Mouse (Mus musculus): ENCODE data around the gene Afg1l. TPM values are rescaled to one million over a fixed set of nuclear protein-coding genes. Genes with fewer than 3 reads are reported as not detected.

Gene Afg1l
- polyA plus RNA-seq (2015; fragmentation: Nextera tagmentation; extraction: Ambion mirVana), result 6.4 and 7.9 TPM in 2 replicates

GRCm38 (mm10) chr10:42478341-42478720 lies at the start of gene Afg1l:
Afg1l (minus strand) TSS chr10:42478565.
- peaks cover 11% of the 10 kb centered on the region for H3K4me1 ChIP-seq
- no peaks in the 10 kb centered on the region for H3K36me3 ChIP-seq
- peak within 1 kb of the TSS; percentile 89 for H3K27ac ChIP-seq (replicated peaks)
- peak within 1 kb of the TSS; percentile 62 for H3K4me3 ChIP-seq (replicated peaks)
- WGBS, result 0% methylated on average over 29 of the region's 29 CpGs
- no peaks in the 10 kb centered on the region for H3K9me3 ChIP-seq (replicated peaks)
- peak; percentile 96 for ATAC-seq (ENCODE audit: insufficient number of reproducible peaks, low FRiP score, low TSS enrichment, low read depth)
- H3K27me3 ChIP-seq, result no peaks in the 10 kb centered on the region
- peak within 1 kb of the TSS; percentile 75 for H3K9ac ChIP-seq
- H3K4me2 ChIP-seq (replicated peaks), result peak within 1 kb of the TSS; percentile 86

GRCm38 (mm10) chr10:42525682-42526081 lies 47.3 kb upstream of the Afg1l start:
- Histone ChIP-seq H3K4me1 (peaks cover 8% of the 10 kb centered on the region; the same call in 1 of the 2 replicates), H3K36me3 (peaks cover 38% of the 10 kb centered on the region), H3K27me3 (no peaks in the 10 kb centered on the region), H3K9me3 (replicated peaks) (no peaks in the 10 kb centered on the region), H3K4me2 (replicated peaks) (no peak overlapping the region), H3K4me3 (replicated peaks) (no peak overlapping the region), H3K27ac (replicated peaks) (no peak overlapping the region), H3K9ac (no peak overlapping the region)
- WGBS, result 93% methylated on average over 3 of the region's 3 CpGs
- no peak for ATAC-seq (ENCODE audit: insufficient number of reproducible peaks, low FRiP score, low TSS enrichment, low read depth)

- H3K4me3 ChIP-seq (replicated peaks), result no peak overlapping the region
- H3K9me3 ChIP-seq (replicated peaks), result no peaks in the 10 kb centered on the region
- peaks cover 28% of the 10 kb centered on the region; the same call in 1 of the 2 replicates for H3K36me3 ChIP-seq
- no peak overlapping the region for H3K4me2 ChIP-seq (replicated peaks)
- H3K9ac ChIP-seq, result no peak overlapping the region
- peak; percentile 71; the same call in 1 of the 2 replicates for ATAC-seq (ENCODE audit: insufficient number of reproducible peaks, low FRiP score, low TSS enrichment, low read depth)
- H3K4me1 ChIP-seq, result peaks cover 8% of the 10 kb centered on the region; the same call in 1 of the 2 replicates
- whole genome bisulfite sequencing, result 47% methylated on average over 11 of the region's 11 CpGs
- no peak overlapping the region for H3K27ac ChIP-seq (replicated peaks)
- no peaks in the 10 kb centered on the region for H3K27me3 ChIP-seq
Observed at GRCm38 (mm10) chr10:42523556-42524162, 45.3 kb upstream of the Afg1l start.

DNA sequence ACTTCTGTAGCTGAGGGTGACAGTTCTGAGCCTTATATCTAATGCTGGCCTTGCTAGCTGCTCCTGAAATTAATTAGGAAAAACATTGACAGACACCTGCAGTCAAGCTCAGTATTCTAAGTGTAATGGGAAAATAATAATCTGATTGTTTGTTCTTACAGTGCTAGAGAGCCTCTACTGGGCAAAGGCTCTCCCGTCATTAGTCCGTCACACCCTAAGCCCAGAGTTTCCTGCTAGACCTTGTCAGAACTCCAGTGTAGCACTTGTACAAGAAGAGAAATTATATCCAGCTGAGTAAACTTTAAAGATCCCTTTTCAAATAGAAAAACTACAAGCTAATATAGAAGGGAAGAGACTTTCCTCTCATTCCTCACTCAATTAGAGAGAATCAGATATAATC lies 44.5 kb upstream of the Afg1l start:
- 46% methylated on average over 2 of the region's 2 CpGs for WGBS
- no peak for ATAC-seq (ENCODE audit: insufficient number of reproducible peaks, low FRiP score, low TSS enrichment, low read depth)
- H3K27me3 ChIP-seq, result no peaks in the 10 kb centered on the region
- no peaks in the 10 kb centered on the region for H3K9me3 ChIP-seq (replicated peaks)
- peaks cover 8% of the 10 kb centered on the region; the same call in 1 of the 2 replicates for H3K4me1 ChIP-seq
- no peak overlapping the region for H3K27ac ChIP-seq (replicated peaks)
- no peak overlapping the region for H3K4me3 ChIP-seq (replicated peaks)
- H3K4me2 ChIP-seq (replicated peaks), result no peak overlapping the region
- peaks cover 23% of the 10 kb centered on the region; the same call in 1 of the 2 replicates for H3K36me3 ChIP-seq
- H3K9ac ChIP-seq, result no peak overlapping the region

GRCm38 (mm10) chr10:42521315-42521981 lies 43.1 kb upstream of the Afg1l start:
- H3K27ac ChIP-seq (replicated peaks), result no peak overlapping the region
- H3K4me3 ChIP-seq (replicated peaks), result no peak overlapping the region
- no peak for ATAC-seq (ENCODE audit: insufficient number of reproducible peaks, low FRiP score, low TSS enrichment, low read depth)
- no peak overlapping the region for H3K9ac ChIP-seq
- H3K36me3 ChIP-seq, result peaks cover 13% of the 10 kb centered on the region; the same call in 1 of the 2 replicates
- no peaks in the 10 kb centered on the region for H3K27me3 ChIP-seq
- no peak overlapping the region for H3K4me2 ChIP-seq (replicated peaks)
- 63% methylated on average over 5 of the region's 5 CpGs for WGBS
- H3K4me1 ChIP-seq, result peaks cover 8% of the 10 kb centered on the region; the same call in 1 of the 2 replicates
- no peaks in the 10 kb centered on the region for H3K9me3 ChIP-seq (replicated peaks)

DNA sequence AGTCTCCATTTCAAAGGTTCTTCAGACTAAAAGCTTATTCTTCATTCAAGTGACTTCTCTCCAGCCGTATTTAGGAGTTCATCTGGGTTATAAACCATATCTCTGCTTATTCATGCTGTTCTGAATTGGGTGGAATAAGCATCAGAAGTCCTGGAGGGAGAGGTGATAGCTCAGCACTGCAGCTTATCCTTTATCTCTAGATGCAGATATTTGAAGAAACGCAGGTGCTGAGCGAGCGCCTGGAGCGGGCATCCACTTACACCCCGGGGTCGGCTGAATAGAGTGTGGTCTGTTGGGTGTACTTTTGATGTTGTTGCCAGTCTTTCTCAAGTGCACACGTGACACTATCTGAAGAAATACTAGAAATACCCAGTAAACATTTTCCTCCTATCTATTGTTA lies 40.0 kb upstream of the Afg1l start:
- no peak overlapping the region for H3K4me2 ChIP-seq (replicated peaks)
- H3K9ac ChIP-seq, result no peak overlapping the region
- H3K27ac ChIP-seq (replicated peaks), result no peak overlapping the region
- peaks cover 4% of the 10 kb centered on the region; the same call in 1 of the 2 replicates for H3K4me1 ChIP-seq
- H3K36me3 ChIP-seq, result 0 out of 2 replicates have a peak, but pooled peaks cover 3% of the 10 kb centered on the region
- no peaks in the 10 kb centered on the region for H3K9me3 ChIP-seq (replicated peaks)
- no peak for ATAC-seq (ENCODE audit: insufficient number of reproducible peaks, low FRiP score, low TSS enrichment, low read depth)
- 85% methylated on average over 8 of the region's 8 CpGs for WGBS
- no peak overlapping the region for H3K4me3 ChIP-seq (replicated peaks)
- H3K27me3 ChIP-seq, result no peaks in the 10 kb centered on the region

- Histone ChIP-seq H3K4me3 (replicated peaks) (no peak overlapping the region), H3K27me3 (no peaks in the 10 kb centered on the region), H3K27ac (replicated peaks) (no peak overlapping the region), H3K4me1 (no peaks in the 10 kb centered on the region), H3K4me2 (replicated peaks) (no peak overlapping the region), H3K9ac (no peak overlapping the region), H3K9me3 (replicated peaks) (no peaks in the 10 kb centered on the region), H3K36me3 (0 out of 2 replicates have a peak, but pooled peaks cover 11% of the 10 kb centered on the region)
- no peak for ATAC-seq (ENCODE audit: insufficient number of reproducible peaks, low FRiP score, low TSS enrichment, low read depth)
Observed at GRCm38 (mm10) chr10:42514125-42514524, 35.8 kb upstream of the Afg1l start.

DNA sequence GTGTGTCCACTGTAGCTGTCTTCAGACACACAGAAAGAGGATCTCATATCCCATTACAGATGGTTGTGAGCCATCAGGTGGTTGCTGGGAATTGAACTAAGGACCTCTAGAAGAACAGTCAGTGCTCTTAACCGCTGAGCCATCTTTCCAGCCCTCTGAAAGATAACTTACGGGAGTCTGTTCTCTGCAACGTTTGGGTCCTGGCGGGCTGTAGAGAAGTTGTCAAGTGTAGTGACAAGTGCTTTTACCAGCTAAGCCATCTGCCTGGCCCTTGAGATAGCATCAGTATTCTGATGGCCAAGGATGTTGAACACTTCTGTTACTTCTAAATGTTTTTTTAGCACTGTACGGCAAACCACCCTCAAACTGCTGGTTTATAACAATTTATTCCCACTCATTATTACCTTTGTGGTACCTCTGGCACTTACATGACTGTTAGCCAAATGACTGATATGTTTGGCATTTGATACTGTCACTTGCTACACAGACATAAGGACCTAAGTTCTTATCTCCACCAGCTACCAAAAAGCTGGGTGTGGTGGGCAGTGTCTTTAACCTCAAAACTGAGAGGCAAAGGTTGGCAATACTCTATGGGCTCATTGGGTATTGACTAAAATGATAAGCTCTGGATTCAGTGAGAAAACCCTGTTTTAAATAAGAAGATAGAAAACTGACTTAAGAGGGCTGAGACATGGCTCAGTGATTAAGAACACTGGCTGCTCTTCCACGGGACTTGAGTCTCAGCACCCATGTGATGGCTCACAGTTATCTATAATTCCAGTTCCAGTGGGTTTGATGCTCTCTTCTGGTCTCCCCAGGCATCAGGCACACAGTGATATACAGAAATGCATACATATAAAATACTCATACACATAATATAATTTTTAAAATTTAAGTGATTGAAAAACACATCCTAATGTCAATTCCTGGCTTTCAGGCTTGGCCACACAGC lies 33.1 kb upstream of the Afg1l start:
- H3K36me3 ChIP-seq, result peaks cover 14% of the 10 kb centered on the region; the same call in 1 of the 2 replicates
- H3K9me3 ChIP-seq (replicated peaks), result no peaks in the 10 kb centered on the region
- no peak overlapping the region for H3K9ac ChIP-seq
- no peaks in the 10 kb centered on the region for H3K27me3 ChIP-seq
- WGBS, result 93% methylated on average over 6 of the region's 6 CpGs
- H3K4me1 ChIP-seq, result no peaks in the 10 kb centered on the region
- no peak overlapping the region for H3K4me3 ChIP-seq (replicated peaks)
- no peak overlapping the region for H3K4me2 ChIP-seq (replicated peaks)
- no peak overlapping the region for H3K27ac ChIP-seq (replicated peaks)
- ATAC-seq (ENCODE audit: insufficient number of reproducible peaks, low FRiP score, low TSS enrichment, low read depth), result no peak

DNA sequence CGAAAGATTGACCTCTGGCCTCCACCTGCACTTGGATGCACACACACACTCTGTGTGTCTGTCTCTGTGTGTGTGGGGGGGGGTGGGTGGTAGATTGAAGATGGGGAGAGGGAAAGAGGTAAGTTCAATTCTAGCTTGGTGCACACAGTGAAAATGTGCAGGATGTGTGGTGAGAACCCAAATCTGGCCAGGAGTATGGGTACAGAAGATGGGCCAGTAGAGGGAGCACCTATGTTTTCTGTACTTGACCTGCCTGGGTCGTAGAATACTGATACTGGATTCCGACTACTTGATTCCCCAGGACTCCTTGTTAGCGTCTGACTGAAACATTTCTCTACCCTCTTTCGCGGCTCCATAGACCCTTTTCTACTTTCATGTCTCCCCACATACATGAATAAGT lies 31.8 kb upstream of the Afg1l start:
- Histone ChIP-seq H3K27ac (replicated peaks) (no peak overlapping the region), H3K36me3 (peaks cover 14% of the 10 kb centered on the region; the same call in 1 of the 2 replicates), H3K9ac (no peak overlapping the region), H3K9me3 (replicated peaks) (no peaks in the 10 kb centered on the region), H3K27me3 (no peaks in the 10 kb centered on the region), H3K4me2 (replicated peaks) (no peak overlapping the region), H3K4me1 (no peaks in the 10 kb centered on the region), H3K4me3 (replicated peaks) (no peak overlapping the region)
- WGBS, result 94% methylated on average over 6 of the region's 6 CpGs
- no peak for ATAC-seq (ENCODE audit: insufficient number of reproducible peaks, low FRiP score, low TSS enrichment, low read depth)

DNA sequence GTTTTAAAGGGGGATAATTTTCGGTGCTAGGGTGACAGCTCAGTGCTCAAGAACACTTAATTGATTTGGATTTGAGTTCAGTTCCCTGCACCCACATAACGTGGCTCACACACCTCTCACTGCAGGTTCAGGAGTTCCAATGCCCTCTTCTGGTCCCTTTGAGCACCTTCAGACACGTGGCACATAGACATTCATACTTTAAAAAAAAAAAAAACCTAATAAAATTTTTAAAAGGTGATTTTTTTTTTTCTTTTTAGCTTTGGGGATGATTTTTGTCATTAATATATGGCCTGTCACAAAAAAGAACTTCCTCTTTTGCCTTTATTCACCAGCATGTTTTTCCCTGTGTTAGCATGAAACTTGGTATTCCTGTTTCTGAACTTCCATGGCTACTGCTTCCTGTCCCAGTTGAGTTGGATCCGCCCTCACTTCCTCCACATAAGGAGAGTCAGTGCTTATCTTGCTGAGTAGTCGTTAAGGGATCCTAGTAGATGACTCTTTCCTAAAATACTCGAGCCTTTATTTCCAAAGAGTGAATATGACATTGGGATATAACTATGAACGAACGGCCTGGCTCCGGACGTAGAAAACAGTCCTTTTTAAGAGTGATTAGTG lies 25.8 kb upstream of the Afg1l start:
- H3K36me3 ChIP-seq, result peaks cover 6% of the 10 kb centered on the region; the same call in 1 of the 2 replicates
- H3K9ac ChIP-seq, result no peak overlapping the region
- H3K4me2 ChIP-seq (replicated peaks), result no peak overlapping the region
- H3K27ac ChIP-seq (replicated peaks), result no peak overlapping the region
- ATAC-seq (ENCODE audit: insufficient number of reproducible peaks, low FRiP score, low TSS enrichment, low read depth), result no peak
- H3K4me1 ChIP-seq, result 0 out of 2 replicates have a peak, but pooled peaks cover 5% of the 10 kb centered on the region
- H3K4me3 ChIP-seq (replicated peaks), result no peak overlapping the region
- no peaks in the 10 kb centered on the region for H3K27me3 ChIP-seq
- no peaks in the 10 kb centered on the region for H3K9me3 ChIP-seq (replicated peaks)
- 87% methylated on average over 10 of the region's 10 CpGs for WGBS
